Mouse (Mus musculus) cerebellum, postnatal 4 days (tissue): Measurements from ENCODE around the gene Usp4.

Source experiments
- DNase-seq, 2 experiments: peaks; one replicate each; pipeline ENCODE4 v3.0.0; 2022; ENCODE audit warnings: low spot score in 2 of 2, mixed read lengths in 1 of 2

Usp4 gene

DNA sequence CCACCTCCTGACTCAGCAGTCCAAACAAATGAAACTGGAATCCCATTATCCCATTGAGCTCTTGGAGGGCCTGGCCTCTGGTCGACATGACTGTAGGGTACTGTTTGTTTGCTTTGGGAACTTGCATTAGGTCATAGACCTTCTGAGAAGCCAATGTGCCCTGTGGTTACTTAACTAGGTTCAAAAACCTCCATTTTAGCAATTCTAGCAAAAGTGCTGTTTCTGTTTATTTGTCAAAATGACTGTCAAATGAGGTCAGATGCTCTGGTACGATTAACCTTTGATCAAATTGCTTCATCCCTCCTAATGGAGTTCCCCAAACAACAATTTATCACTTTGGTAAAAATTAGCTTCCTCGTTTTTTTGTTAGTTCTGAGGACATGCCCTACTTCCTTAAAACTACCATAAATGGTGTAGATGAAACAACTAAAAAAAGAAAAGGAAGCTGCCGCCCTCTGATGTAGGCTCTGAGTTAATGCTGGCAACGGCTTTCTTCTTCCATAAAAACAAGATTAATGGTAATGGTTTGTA is 5.3 kb upstream of the Usp4 start:
- DNase-seq: no peak

- DNase-seq: no peak
These were observed 4.3 kb upstream of the Usp4 start for GRCm38 (mm10) chr9:108343331-108343730.

- DNase-seq: no peak
These were observed 3.8 kb upstream of the Usp4 start for GRCm38 (mm10) chr9:108343835-108344234.

GRCm38 (mm10) chr9:108344471-108344870 is 3.2 kb upstream of the Usp4 start:
- no peak for DNase-seq

GRCm38 (mm10) chr9:108347024-108347423 is 629 bp upstream of the Usp4 start:
- no peak for DNase-seq

DNA sequence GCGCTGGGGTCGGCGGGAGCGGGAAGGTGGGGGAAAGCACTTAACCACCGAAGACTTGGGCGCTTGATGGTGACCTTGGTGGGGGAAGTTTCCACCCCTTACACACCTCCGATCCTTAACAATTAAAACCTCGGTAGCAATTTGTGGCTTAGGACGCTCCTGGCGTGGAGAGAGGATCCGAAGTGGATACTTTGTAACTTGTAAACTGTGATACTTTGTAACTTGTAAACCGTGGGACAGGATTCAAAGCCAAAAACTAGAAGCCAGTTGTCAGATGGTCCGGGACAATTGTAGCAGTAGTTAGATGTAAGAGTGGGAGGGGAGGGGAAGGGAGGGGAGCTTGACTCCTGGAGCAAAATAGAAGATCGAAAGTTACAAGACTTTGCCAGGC is 632 bp downstream of the Usp4 start:
- no peak for DNase-seq

DNA sequence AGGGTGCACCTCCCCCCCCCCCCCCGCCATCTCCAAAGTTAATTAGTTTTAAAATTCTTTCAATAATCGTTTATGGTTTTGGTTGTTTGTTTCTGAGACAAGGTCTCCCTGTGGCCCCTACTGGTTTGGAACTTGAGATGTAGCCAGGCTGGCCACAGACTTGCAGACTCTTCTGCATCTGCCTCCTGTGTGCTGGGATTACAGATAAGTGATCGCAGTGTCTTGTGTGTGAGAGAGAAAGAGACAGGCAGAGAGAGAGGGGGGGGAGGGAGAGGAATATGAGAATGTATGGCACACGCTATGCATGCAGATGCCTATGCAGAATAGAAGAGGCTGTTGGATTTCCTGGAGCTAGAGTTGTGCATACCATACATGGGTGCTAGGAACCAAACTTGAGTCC is 2.1 kb downstream of the Usp4 start:
- no peak for DNase-seq

- no peak for DNase-seq
These were observed 30.6 kb downstream of the Usp4 start for GRCm38 (mm10) chr9:108378234-108378633.

DNA sequence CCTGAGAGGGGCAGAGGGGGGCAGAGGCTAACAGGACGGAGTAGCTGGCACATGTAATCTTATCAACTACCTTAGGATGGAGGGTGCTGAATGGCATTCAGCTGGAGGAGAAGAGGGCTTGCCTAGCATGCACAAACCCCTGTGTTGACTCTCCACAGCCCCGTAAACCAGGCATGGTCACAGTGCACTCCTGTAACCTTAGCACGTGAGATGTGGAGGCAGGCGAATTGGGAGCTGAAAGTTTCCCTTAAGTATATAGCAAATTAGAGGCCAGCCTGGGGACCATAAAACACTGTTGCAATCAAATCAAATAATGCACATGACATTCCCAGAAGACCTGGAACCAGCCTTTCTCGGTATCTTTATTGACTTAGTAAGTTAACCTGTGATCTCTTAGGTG is 31.1 kb downstream of the Usp4 start:
- DNase-seq: no peak

GRCm38 (mm10) chr9:108379294-108379693 is 31.6 kb downstream of the Usp4 start:
- DNase-seq: no peak

GRCm38 (mm10) chr9:108381382-108381781 is 33.7 kb downstream of the Usp4 start:
- no peak for DNase-seq

DNA sequence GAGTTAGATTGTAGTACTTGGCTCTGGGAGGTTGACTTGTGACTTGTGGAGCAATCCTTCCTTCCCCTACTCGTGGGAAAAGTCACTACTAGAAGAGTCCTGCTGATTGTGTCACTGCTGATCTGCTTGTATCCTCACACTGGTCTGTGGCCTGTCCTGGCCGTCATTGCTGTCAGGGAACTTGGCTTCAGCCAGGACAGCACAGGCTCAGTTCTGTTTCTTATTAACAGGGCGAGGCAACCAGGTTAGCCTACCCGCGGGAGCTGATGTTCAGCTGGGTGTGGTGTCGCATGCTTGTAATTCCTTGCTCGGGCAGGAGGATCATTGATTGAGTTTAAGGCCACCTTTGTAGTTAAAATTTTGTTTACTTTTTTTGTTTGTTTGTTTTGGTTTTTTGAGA is 37.4 kb downstream of the Usp4 start:
- no peak for DNase-seq

DNA sequence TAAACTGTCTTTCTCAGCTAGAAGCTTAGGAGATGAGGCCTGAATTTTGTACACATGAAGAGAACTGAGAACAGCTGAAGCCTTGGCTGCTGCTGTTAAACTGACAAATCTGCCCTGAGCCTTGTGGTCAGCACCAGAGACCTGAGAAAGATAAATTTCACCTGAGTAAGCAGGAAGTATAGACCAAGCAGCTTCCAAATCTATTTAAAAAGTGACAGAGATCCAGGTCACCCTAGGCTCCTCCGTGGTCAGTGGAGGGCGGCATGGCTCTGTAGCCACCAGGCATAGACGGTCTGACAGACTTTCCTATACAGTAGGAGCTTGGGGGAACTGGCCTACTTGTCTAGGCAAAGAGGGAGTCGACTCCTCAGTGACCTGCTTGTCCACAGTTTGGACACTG is 39.2 kb downstream of the Usp4 start:
- DNase-seq: no peak

GRCm38 (mm10) chr9:108388601-108389000 is 40.9 kb downstream of the Usp4 start:
- no peak for DNase-seq

DNA sequence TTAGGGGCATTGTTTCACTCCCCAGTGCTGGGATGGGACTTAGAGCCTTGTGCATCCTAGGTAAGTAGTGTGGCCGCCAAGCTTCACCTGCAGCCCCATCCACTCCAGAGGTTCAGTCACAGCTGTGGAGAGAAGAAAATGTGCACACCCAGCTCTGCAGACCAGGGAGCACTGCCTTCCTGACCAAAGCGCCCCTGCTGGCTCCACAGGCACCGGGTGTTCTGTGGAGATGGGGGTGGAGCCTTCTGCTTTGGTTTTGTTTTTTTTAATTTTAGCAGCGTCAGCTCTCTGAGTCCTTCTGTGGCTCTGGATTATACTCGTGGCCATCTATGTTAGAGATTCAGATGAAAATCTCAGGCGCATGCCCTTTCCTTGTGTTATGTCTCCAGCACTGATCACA is 41.6 kb downstream of the Usp4 start:
- no peak for DNase-seq

- DNase-seq: no peak
These were observed 45.0 kb downstream of the Usp4 start, which contains the start of gene 1700102P08Rik for GRCm38 (mm10) chr9:108392676-108393075. TSS of gene 1700102P08Rik (plus strand) at chr9:108392805.

GRCm38 (mm10) chr9:108394191-108394590 is 46.5 kb downstream of the Usp4 start:
- no peak for DNase-seq

DNA sequence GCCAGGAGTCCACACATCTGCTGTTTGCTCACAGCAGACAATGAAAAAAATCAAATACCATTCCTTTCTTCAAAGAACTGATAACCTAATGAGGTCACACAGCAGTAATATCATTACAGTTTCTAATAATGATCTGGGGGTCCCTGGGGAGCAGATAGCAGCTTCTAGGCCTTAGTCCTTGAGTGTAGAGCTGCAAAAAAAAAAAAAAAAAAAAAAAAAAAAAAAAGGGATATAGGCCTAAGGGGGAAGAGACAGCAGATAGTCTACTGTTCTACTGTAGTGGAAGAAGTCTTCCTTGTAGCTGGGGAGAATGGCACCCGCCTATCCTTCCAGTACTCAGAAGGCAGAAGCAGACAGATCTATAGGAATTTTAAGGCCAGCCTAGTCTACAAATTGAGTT is 47.8 kb downstream of the Usp4 start:
- no peak for DNase-seq

- peak in 1 of 2 experiments; percentile 7 for DNase-seq
These were observed 50.7 kb downstream of the Usp4 start for GRCm38 (mm10) chr9:108398324-108398723.

- DNase-seq: peak in 1 of 2 experiments; percentile 21
These were observed 53.7 kb downstream of the Usp4 start for GRCm38 (mm10) chr9:108401186-108401960.

DNA sequence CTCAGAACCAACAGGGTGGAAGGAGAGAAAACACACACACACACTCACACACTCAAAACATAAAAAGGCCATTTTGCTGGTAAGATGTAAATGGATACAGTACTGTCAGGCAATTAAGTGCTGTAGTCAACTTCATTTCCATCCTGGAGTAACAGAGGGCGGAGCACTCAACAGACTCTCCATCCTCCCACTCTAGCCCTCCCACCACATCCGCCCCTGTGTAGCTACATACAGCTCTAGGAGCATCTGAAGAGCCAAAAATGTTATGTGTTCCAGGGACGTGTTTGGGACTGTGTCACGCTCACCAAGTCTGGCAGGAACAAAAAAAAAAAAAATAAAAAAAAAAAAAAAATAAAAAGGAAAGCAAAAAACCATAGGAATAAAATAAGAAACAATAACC is 55.4 kb downstream of the Usp4 start:
- DNase-seq: no peak

DNA sequence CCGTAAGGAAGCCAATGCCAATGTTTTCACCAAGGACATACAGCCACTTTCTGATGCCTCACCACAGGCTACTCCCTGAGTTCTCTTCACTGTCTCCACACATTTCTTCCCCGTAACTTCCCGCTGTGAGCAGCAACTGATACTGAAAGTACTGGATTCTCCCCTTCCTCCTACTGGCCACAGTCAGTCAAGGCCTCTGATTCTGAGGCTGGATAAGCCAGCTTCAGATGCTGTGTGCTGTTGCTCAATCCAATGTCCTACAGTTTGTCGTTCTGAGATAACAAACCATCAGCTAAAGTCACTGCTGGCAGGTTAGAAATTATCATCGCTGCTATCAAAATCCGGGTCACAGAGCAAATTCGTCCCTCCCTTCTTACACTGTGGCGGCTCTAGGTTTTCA is 56.8 kb downstream of the Usp4 start:
- DNase-seq: no peak

GRCm38 (mm10) chr9:108409535-108409934 is 61.9 kb downstream of the Usp4 start:
- DNase-seq: no peak
